In genomic region chr11:72039599-72040386, GRCm38 (mm10) we compare ENCODE assay signal across 14 mouse cellular contexts. TPM values are rescaled to one million over a fixed set of nuclear protein-coding genes. Genes with fewer than 3 reads are reported as not detected.
A peak's percentile ranks its signal among the peaks of the same experiment; 100 is the strongest.
DNase-seq lines count a peak whose midpoint lies in the region; ATAC-seq lines count a peak whose summit lies in the region.
"Had no signal": no experiment of that assay in that cellular context is flagged by ENCODE, and none has a peak within 500 bp of the region (broad histone marks: within the 10 kb centered on the region; RNA-seq: fewer than 3 reads in every experiment).

No protein-coding gene starts in this region.

- H3K9me3 ChIP-seq in forebrain, embryonic 13.5 days (replicated peaks), result no peaks in the 10 kb centered on the region
- no peaks in the 10 kb centered on the region for H3K9me3 ChIP-seq in midbrain, embryonic 12.5 days
- H3K9me3 ChIP-seq: limb, embryonic 13.5 days had no signal

- peaks cover 9% of the 10 kb centered on the region; the same call in 1 of the 2 replicates for H3K36me3 ChIP-seq in forebrain, embryonic 13.5 days (ENCODE audit: poor library complexity, severe bottlenecking)
- 0 out of 2 replicates have a peak, but pooled peaks cover 9% of the 10 kb centered on the region for H3K36me3 ChIP-seq in midbrain, embryonic 12.5 days

- peak overlapping the region; percentile 33 for H3K27ac ChIP-seq in forebrain, embryonic 13.5 days
- H3K27ac ChIP-seq in midbrain, embryonic 12.5 days (replicated peaks), result peak overlapping the region; percentile 40; the same call in 1 of the 2 replicates
- H3K27ac ChIP-seq: limb, embryonic 13.5 days had no signal

- DNase-seq in embryo, embryonic 10 days (ENCODE audit: low spot score), result peak; percentile 59
- DNase-seq in embryo, embryonic 9.5 days (ENCODE audit: extremely low spot score), result no peak
- DNase-seq in 3T3-L1 (ENCODE audit: low read depth, low spot score), result peak; percentile 38
- no peak for DNase-seq in c-Kit-positive CD71-positive TER-119-positive erythroid progenitor cells, embryonic 14.5 days (ENCODE audit: low spot score)
- DNase-seq in layer of hippocampus, postnatal 25 days (ENCODE audit: extremely low spot score in 1 of 2, low spot score in 1 of 2), result no peak
- no peak for DNase-seq in kidney, adult 18-20 months
- DNase-seq: adrenal gland, postnatal 14 days; cerebellum, adult 9-11 months; lung, postnatal 4 days had no signal

- H3K27me3 ChIP-seq in forebrain, embryonic 13.5 days, result no peaks in the 10 kb centered on the region
- H3K27me3 ChIP-seq in midbrain, embryonic 12.5 days, result no peaks in the 10 kb centered on the region

- H3K4me1 ChIP-seq in forebrain, embryonic 13.5 days, result peaks cover 61% of the 10 kb centered on the region
- H3K4me1 ChIP-seq in midbrain, embryonic 12.5 days, result peaks cover 53% of the 10 kb centered on the region

- 17% methylated on average over 16 of the region's 16 CpGs for WGBS in forebrain, embryonic 13.5 days
- 25% methylated on average over 16 of the region's 16 CpGs for WGBS in midbrain, embryonic 12.5 days

- H3K4me2 ChIP-seq in forebrain, embryonic 13.5 days, result peak overlapping the region; percentile 40
- H3K4me2 ChIP-seq in midbrain, embryonic 12.5 days (replicated peaks), result peak overlapping the region; percentile 34
- H3K4me2 ChIP-seq: limb, embryonic 13.5 days had no signal

- peak overlapping the region; percentile 8; the same call in 1 of the 2 replicates for H3K9ac ChIP-seq in forebrain, embryonic 13.5 days
- H3K9ac ChIP-seq in midbrain, embryonic 12.5 days (replicated peaks), result peak overlapping the region; percentile 11
- H3K9ac ChIP-seq: limb, embryonic 13.5 days had no signal

- peak; percentile 7; the same call in 1 of the 2 replicates for ATAC-seq in forebrain, embryonic 13.5 days
- ATAC-seq in midbrain, embryonic 12.5 days (ENCODE audit: low FRiP score, low read depth), result no peak

- peak overlapping the region; percentile 14; the same call in 1 of the 2 replicates for H3K4me3 ChIP-seq in forebrain, embryonic 13.5 days
- H3K4me3 ChIP-seq in midbrain, embryonic 12.5 days, result no peak overlapping the region
- H3K4me3 ChIP-seq: limb, embryonic 13.5 days had no signal

RNA-seq across cellular contexts. Expression of gene Pimreg, which starts 2.0 kb away (rescaled TPM):
- polyA plus RNA-seq in forebrain, embryonic 13.5 days (2015; fragmentation: Nextera tagmentation; extraction: Ambion mirVana), result 155 and 171 TPM in 2 replicates
- polyA plus RNA-seq in midbrain, embryonic 12.5 days (2016; fragmentation: Nextera tagmentation; extraction: Ambion mirVana), result 158 and 166 TPM in 2 replicates
- total RNA-seq in layer of hippocampus, postnatal 25 days (2021), result under 1 TPM; 0.40 to 0.89 TPM
- total RNA-seq: layer of hippocampus, adult 18-20 months had no signal

RNA-seq across cellular contexts. Expression of gene Aipl1, which starts 2.5 kb away (rescaled TPM):
- polyA plus RNA-seq in forebrain, embryonic 13.5 days (2015; fragmentation: Nextera tagmentation; extraction: Ambion mirVana), result 0.23 and 0.31 TPM in 2 replicates
- 0.54 and 0.57 TPM in 2 replicates for polyA plus RNA-seq in midbrain, embryonic 12.5 days (2016; fragmentation: Nextera tagmentation; extraction: Ambion mirVana)
- total RNA-seq in layer of hippocampus, postnatal 25 days (2021), result not detected
- total RNA-seq: layer of hippocampus, adult 18-20 months had no signal
- polyA plus RNA-seq: stomach, embryonic 14.5 days had no signal

Comparison
In these comparisons a context has a peak if more than half of its experiments do, and no peak if none do; other contexts are left out.
1. DNase-seq: peak in embryo, embryonic 10 days (single experiment) and 3T3-L1 (single experiment); none in embryo, embryonic 9.5 days (single experiment), c-Kit-positive CD71-positive TER-119-positive erythroid progenitor cells, embryonic 14.5 days (single experiment), layer of hippocampus, postnatal 25 days (0 of 2) and kidney, adult 18-20 months (single experiment).